Mouse (Mus musculus) A20 (cell line): ENCODE measurements around the gene Cript.

Experiments used
- DNase-seq: peaks from one replicate; pipeline ENCODE4 v3.0.0-alpha.2; 2011; ENCODE audit warnings: low read depth, low spot score

Gene Cript

DNA sequence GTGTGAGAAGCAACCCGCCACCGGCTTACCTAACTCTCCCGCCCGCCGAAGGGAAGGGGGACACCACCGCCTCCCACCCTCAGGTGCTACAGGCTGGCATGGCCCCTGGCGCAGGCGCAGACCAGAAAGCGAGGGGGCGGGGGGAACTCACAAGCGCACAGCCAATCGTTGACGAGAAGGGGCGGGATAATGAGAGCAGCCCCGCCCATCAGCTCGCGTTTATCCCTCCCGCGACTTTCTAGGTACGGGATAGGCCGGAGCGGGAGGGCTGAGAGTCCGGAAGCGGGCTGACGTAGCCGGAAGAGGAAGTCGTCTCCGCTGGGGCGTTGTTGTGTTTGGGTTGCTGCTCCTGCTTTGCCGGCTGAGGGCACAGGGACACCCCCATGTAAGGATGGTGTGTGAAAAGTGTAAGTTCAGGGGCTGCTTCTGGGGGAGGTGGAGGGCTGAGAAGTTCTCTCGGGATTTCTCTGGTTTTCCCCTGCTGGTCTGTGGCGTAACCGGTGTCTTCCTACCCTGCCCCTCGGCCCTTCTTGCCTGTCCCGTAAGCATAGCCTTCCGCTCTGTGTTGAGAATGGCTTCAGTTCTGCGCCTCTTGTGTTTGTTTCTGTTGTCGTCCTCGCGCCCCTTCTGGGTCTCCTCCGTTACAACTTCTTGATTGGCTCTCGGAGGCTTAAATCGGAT, at the start of gene Cript, which contains the start of gene Pigf:
Gene Cript (plus strand): TSS at position 282 of the 681 bp plus-strand sequence.
Gene Pigf (minus strand): TSS at position 138 of the 681 bp plus-strand sequence.
- peak; percentile 99 for DNase-seq

DNA sequence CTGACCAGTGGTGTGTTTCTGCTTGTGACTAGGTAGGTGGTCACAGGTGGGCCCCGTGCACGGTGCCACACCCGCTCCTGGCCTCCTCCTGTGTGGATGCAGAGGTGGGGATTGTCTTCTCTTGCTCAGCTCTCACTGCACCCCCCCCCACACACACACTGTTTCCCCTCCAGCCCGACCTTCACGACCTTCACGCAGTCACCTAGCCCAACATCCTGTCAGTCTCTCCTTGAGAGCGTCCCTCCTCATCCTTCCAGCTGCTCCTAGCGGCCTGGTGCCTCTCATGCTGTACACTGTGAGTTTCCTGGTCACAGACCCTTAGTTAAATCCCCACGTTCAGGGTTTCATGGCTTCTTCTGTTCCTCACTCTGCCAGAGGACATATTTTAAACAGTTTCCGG, 49.0 kb upstream of the Cript start:
- no peak for DNase-seq

GRCm38 (mm10) chr17:86978496-86978895, 46.9 kb upstream of the Cript start:
- DNase-seq, result no peak

- no peak for DNase-seq
Measured at GRCm38 (mm10) chr17:86981205-86981604, 44.1 kb upstream of the Cript start.

- DNase-seq, result no peak
Measured at GRCm38 (mm10) chr17:86981701-86982100, 43.6 kb upstream of the Cript start.

DNA sequence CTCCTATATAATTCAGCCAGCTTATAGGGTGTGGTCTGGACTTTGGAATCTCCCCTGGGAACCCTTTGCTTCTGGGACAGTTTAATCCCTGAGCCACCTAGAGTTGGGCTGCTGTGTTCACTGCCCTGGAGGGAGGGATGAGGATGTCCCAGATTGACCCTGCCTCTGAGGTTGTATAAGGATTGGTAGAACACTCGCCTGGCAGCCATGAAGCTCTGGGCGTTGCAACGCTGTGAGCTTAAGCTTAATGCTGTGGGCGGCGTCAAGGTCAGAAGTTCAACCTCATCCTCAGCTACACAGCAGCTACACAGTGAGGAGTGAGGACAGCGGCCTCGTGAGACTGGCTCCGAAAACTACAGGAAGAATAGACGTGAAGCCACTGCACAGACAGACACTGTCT, 42.9 kb upstream of the Cript start:
- DNase-seq, result no peak

DNA sequence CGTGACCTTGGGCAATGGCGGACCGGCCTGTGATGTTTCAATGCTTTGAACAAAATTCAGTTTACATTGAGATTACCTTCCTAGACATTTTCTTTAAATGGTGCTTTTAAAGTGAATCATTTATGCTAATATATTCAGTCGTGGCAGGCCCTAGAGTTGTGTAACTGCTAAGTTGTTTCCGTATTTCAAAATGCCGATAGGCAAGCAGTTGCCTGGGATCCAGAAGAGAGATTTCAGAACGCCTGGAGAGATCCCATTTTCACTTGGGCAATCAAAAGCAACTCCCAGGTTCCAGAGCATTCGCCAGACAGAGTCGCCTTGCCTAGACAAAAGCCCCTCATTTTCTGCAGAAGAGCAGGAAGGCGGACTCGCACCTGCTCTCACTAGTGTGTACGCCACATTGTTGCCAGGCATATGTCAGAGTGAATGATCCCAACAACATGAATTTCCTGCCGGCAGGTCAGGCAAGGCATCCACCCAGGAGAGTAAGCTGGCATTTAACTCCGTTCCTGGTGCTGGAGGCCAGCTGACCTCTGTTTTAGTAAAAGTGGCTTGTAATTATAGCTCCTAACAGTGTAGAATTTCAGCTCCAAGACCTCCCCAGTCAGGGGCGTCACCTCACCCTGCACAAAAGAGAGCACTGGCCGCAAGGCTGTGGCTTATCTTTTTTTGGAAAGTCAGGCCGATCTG, 38.8 kb upstream of the Cript start:
- no peak for DNase-seq

DNA sequence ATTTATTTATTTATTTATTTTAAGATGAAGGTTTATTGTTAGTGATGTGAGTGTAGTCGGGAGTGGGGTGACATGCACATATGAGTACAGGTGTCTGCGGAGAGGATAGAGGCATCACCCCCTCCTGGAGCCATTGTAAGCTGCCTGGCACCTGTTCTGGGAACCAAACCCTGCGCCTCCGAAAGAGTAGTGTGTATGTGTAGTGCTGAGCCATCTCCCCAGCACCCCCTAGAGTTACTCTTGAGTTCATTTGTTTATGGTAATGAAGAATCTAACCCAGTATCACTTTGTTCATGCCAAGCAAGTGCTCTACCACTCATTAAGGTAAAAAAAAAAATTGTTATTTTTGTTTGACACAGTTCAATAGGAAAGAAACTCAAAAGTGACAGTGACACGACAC, 37.2 kb upstream of the Cript start:
- DNase-seq, result peak; percentile 58

DNA sequence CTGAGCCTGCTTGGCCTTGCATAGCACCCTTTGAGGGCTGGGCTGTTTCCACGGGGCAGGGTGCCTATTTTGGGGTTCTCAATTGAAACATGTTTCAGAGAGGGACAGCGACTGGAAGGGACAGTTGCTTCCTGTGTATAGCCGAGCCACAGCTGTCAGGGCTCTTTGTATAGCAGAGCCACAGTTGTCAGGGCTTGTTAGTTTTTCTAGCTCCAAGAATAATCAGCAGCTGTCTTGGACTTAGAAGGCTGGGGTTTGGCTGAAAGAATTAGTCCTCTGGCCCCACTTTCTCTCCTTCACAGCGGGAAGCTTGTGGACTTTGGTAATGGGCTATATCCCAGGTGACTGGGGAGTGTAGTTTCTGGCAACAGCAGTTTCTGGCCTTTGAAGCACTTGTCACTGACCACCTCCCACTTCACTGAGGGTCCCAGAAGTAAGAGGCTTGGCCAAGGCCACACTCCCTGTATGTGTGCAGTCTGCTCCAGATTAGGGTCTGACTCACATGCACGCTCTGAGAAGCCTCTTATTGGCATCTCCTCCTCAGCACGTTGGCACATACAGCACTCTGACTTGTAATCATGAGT, 36.7 kb upstream of the Cript start:
- no peak for DNase-seq

DNA sequence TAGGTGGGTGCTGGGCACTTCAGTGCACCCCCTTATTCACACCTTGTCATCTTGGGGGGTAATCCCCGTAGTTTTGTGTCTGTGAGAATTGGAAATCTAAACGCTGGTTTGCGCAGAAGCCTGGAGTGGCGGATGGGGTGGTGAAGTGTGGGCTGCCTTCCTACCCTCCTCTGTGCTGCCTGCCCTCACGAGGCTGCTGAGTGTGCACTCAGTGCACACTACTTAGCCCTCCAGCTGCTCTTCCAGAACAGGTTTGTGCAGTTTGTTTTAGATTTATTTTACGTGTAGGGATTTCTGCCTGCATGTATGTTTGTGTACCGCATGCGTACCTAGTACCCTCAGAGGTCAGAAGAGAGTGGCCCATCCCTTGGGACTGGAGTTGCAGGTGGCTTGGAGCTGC, 34.0 kb upstream of the Cript start:
- no peak for DNase-seq

- DNase-seq, result no peak
Measured at GRCm38 (mm10) chr17:86997323-86997722, 28.0 kb upstream of the Cript start.

- DNase-seq, result peak; percentile 36
Measured at GRCm38 (mm10) chr17:87008950-87009349, 16.4 kb upstream of the Cript start.

- DNase-seq, result no peak
Measured at GRCm38 (mm10) chr17:87011301-87012019, 13.9 kb upstream of the Cript start.

GRCm38 (mm10) chr17:87019692-87020091, 5.7 kb upstream of the Cript start:
- DNase-seq, result no peak

- DNase-seq, result no peak
Measured at GRCm38 (mm10) chr17:87024491-87025242, 683 bp upstream of the Cript start.

DNA sequence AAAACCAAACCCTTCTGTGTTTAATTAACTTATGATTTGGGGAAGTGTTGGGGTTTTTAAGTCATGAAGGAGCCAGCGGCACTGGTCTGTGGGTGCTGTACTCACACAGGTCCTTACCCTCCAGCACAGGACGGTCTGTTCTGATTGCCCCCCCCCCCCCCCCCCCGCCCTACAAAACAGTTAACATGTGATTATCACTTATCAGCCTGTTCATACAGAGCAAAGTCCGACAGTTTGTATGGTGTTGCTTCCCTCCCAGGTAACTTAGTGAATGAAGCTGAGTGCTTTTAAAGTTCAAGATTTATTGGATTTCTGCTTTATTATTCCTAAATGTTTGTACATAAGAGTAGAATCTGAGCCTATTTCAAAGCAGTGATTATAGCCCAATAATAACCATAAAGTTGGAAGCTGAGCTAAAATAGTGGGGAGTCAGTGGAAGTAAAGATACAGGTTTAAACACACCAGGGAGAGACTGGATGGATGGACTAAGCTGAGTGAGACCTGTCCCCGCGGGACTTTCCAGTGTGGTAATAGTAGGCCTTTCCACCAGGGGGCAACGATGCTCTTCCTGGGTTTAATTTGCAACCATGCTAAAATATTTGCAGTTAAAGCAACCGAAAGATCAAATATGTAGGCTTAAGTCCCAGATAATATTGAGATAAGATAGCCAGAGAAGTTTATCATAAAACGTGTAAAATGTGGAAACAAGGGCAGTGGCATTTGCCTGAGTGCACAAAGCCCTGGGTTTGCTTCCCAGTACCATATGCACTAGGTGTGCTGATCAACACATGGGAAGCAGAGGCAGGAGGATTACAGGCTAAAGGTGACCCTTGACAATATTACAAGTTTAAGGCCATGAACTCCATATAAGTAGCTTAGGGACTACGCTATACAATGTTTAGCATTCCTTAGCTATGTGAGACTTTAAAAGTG, 11.1 kb downstream of the Cript start:
- peak; percentile 61 for DNase-seq

GRCm38 (mm10) chr17:87038496-87038895, 13.1 kb downstream of the Cript start:
- no peak for DNase-seq

DNA sequence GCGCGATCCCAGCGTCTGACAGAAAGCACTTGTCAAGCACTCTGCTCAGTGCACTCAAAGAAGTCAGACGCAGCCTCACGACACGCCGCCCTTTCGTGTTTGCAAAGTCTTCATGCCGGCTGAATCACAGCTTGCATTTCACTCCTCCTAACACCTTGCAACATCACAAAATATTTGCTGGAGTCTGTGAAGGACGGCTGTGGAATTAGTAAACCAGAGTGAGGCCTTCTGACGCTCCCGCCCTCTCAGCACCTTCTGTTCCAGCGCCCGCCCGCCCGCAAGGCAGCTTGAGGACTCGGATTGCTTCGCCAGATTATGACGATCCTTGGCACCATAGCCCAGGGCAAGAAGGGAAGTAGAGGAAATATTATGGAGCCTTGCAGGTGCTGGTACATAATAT, 16.4 kb downstream of the Cript start:
- DNase-seq, result no peak

DNA sequence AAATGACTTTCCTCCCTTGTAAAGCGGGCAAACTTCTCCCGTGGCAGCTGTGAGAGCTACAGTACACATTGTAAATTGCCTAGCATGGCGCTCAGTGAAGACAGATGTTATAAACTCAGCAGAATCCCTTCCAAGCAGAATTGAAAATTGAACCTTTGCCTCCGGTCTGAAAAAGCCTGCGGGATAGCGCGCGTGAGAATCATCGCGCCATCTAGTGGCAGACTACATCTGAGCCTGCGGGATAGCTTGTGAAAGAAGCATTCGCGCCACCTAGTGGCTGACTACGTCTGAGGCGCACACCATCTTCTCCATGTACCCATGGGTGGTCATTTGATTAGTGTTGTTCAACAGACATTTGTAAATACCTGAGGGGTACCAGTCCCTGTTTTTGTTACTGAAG, 19.0 kb downstream of the Cript start:
- peak; percentile 90 for DNase-seq

DNA sequence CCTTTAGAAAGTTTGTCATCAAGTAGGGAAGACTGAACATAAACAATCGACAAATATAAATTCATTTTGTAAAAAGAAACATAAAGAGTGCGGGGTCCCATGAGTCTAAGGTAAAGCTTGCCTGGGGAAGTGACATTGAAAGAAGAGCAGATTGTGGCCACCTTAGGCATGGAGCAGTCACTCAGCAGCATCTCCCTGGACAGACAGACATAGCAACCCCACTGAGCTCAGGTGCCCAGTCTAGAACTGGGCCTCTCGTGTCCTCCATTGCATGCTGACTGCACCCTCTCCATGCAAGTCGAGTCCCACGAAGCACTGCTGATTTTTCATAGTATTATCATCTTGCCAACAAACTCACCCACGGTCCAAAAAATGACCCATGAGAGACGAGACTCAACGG, 19.4 kb downstream of the Cript start:
- DNase-seq, result no peak
